In genomic region chr4:155130616-155131015, GRCm38 (mm10) we compare ENCODE assay signal across 9 mouse cellular contexts. TPM values are rescaled to one million over a fixed set of nuclear protein-coding genes. Genes with fewer than 3 reads are reported as not detected.
DNase-seq lines count a peak whose midpoint lies in the region; ATAC-seq and TF ChIP-seq lines count a peak whose summit lies in the region.
"Had no signal": no experiment of that assay in that cellular context is flagged by ENCODE, and none has a peak within 500 bp of the region (broad histone marks: within the 10 kb centered on the region; RNA-seq: fewer than 3 reads in every experiment).

No protein-coding gene starts in this region.

- peak overlapping the region; percentile 90 for H3K27ac ChIP-seq in heart, embryonic 10.5 days
- peak overlapping the region; percentile 75; the same call in 1 of the 2 replicates for H3K27ac ChIP-seq in lung, postnatal 0 days (ENCODE audit: low read length)
- peak overlapping the region; percentile 70; the same call in 1 of the 2 replicates for H3K27ac ChIP-seq in hindbrain, embryonic 16.5 days (ENCODE audit: low read depth, low read length)
- H3K27ac ChIP-seq in stomach, postnatal 0 days (replicated peaks): peak overlapping the region; percentile 85

- H3K4me3 ChIP-seq in heart, embryonic 10.5 days: no peak overlapping the region
- H3K4me3 ChIP-seq in lung, postnatal 0 days (ENCODE audit: low read depth, low read length): no peak overlapping the region
- H3K4me3 ChIP-seq in hindbrain, embryonic 16.5 days (ENCODE audit: low read length): no peak overlapping the region
- no peak overlapping the region for H3K4me3 ChIP-seq in stomach, postnatal 0 days (ENCODE audit: low read depth, low read length)

- no peak overlapping the region for H3K4me2 ChIP-seq in lung, postnatal 0 days (replicated peaks; ENCODE audit: low read depth, low read length)
- no peak overlapping the region for H3K4me2 ChIP-seq in hindbrain, embryonic 16.5 days (ENCODE audit: low read length)
- H3K4me2 ChIP-seq in stomach, postnatal 0 days (replicated peaks; ENCODE audit: low read depth): no peak overlapping the region

- no peaks in the 10 kb centered on the region for H3K36me3 ChIP-seq in heart, embryonic 10.5 days
- H3K36me3 ChIP-seq in lung, postnatal 0 days (ENCODE audit: insufficient read depth, low read length): no peaks in the 10 kb centered on the region
- H3K36me3 ChIP-seq in hindbrain, embryonic 16.5 days (ENCODE audit: control insufficient read depth, insufficient read depth, low read length): no peaks in the 10 kb centered on the region
- H3K36me3 ChIP-seq in stomach, postnatal 0 days (ENCODE audit: control insufficient read depth, insufficient read depth, low read length): no peaks in the 10 kb centered on the region

- peaks cover 92% of the 10 kb centered on the region for H3K4me1 ChIP-seq in heart, embryonic 10.5 days
- peaks cover 5% of the 10 kb centered on the region for H3K4me1 ChIP-seq in lung, postnatal 0 days (ENCODE audit: insufficient read depth, low read depth, low read length)
- H3K4me1 ChIP-seq in hindbrain, embryonic 16.5 days (ENCODE audit: control insufficient read depth, insufficient read depth, low read depth, low read length): peaks cover 29% of the 10 kb centered on the region
- 0 out of 2 replicates have a peak, but pooled peaks cover 9% of the 10 kb centered on the region for H3K4me1 ChIP-seq in stomach, postnatal 0 days (replicated peaks; ENCODE audit: control insufficient read depth, insufficient read depth)

- TF ChIP-seq CTCF in lung, postnatal 0 days (IDR thresholded peaks at IDR 0.05): no peak
- TF ChIP-seq CTCF in stomach, postnatal 0 days (IDR thresholded peaks at IDR 0.05; ENCODE audit: low read depth): no peak

- H3K27me3 ChIP-seq in heart, embryonic 10.5 days (ENCODE audit: insufficient read depth, poor library complexity, severe bottlenecking): 0 out of 2 replicates have a peak, but pooled peaks cover 3% of the 10 kb centered on the region
- no peaks in the 10 kb centered on the region for H3K27me3 ChIP-seq in lung, postnatal 0 days (replicated peaks; ENCODE audit: insufficient read depth, low read length)
- no peaks in the 10 kb centered on the region for H3K27me3 ChIP-seq in hindbrain, embryonic 16.5 days (replicated peaks; ENCODE audit: control insufficient read depth, insufficient read depth, low read length)
- no peaks in the 10 kb centered on the region for H3K27me3 ChIP-seq in stomach, postnatal 0 days (ENCODE audit: control insufficient read depth, insufficient read depth, low read length)

- DNase-seq in heart, embryonic 10.5 days (ENCODE audit: low spot score): no peak
- DNase-seq in heart, postnatal 25 days (ENCODE audit: low spot score): no peak
- DNase-seq in lung, postnatal 0 days (ENCODE audit: low spot score): no peak
- DNase-seq in lung, postnatal 25 days (ENCODE audit: low spot score): no peak
- DNase-seq in stomach, postnatal 0 days (ENCODE audit: low spot score): no peak
- DNase-seq in retina, embryonic 14.5 days (ENCODE audit: low spot score): no peak
- DNase-seq: thymus, adult 2 months had no signal

- no peak overlapping the region for H3K9ac ChIP-seq in lung, postnatal 0 days (replicated peaks; ENCODE audit: low read depth)
- no peak overlapping the region for H3K9ac ChIP-seq in hindbrain, embryonic 16.5 days (ENCODE audit: low read depth, low read length)
- H3K9ac ChIP-seq in stomach, postnatal 0 days (ENCODE audit: low read length): no peak overlapping the region

- no peaks in the 10 kb centered on the region for H3K9me3 ChIP-seq in heart, embryonic 10.5 days
- no peaks in the 10 kb centered on the region for H3K9me3 ChIP-seq in lung, postnatal 0 days (ENCODE audit: low read length)
- no peaks in the 10 kb centered on the region for H3K9me3 ChIP-seq in hindbrain, embryonic 16.5 days (ENCODE audit: control insufficient read depth, low read length)
- no peaks in the 10 kb centered on the region for H3K9me3 ChIP-seq in stomach, postnatal 0 days (ENCODE audit: control insufficient read depth, low read length)

- no peak for TF ChIP-seq EP300 in lung, postnatal 0 days (IDR thresholded peaks at IDR 0.05)
- no peak for TF ChIP-seq EP300 in stomach, postnatal 0 days (optimal IDR thresholded peaks at IDR 0.05)

- ATAC-seq in lung, postnatal 0 days: no peak
- ATAC-seq in hindbrain, embryonic 16.5 days: no peak
- ATAC-seq in stomach, postnatal 0 days (ENCODE audit: low FRiP score, low TSS enrichment): no peak
- ATAC-seq: activated CD4-positive, CD25-positive, alpha-beta regulatory T cell, adult 4 months had no signal

- intact Hi-C loops in heart, postnatal 25 days (cut with DNase I): no loop called here

- 59% methylated on average over 7 of the region's 7 CpGs for WGBS in heart, embryonic 10.5 days
- 53% methylated on average over 7 of the region's 7 CpGs for WGBS in lung, postnatal 0 days
- WGBS in hindbrain, embryonic 16.5 days: 72% methylated on average over 7 of the region's 7 CpGs
- WGBS in stomach, postnatal 0 days: 55% methylated on average over 7 of the region's 7 CpGs

RNA-seq across cellular contexts. Expression of gene Morn1, which starts 44.2 kb away (rescaled TPM):
- 3.6 and 4.6 TPM in 2 replicates for polyA plus RNA-seq in heart, embryonic 10.5 days (2016; fragmentation: Nextera tagmentation; extraction: Ambion mirVana)
- 1 to 10 TPM; 1.1 to 1.3 TPM for total RNA-seq in heart, postnatal 25 days (2021)
- 6.2 and 9.4 TPM in 2 replicates for polyA plus RNA-seq in lung, postnatal 0 days (2015; fragmentation: Nextera tagmentation; extraction: Ambion mirVana)
- 7.5 and 9.5 TPM in 2 replicates for polyA plus RNA-seq in hindbrain, embryonic 16.5 days (2015; fragmentation: Nextera tagmentation; extraction: Ambion mirVana)
- polyA plus RNA-seq in stomach, postnatal 0 days (2015; fragmentation: Nextera tagmentation; extraction: Ambion mirVana): 3.2 and 3.6 TPM in 2 replicates

RNA-seq across cellular contexts. Expression of gene Rer1, which starts 44.4 kb away (rescaled TPM):
- polyA plus RNA-seq in heart, embryonic 10.5 days (2016; fragmentation: Nextera tagmentation; extraction: Ambion mirVana): 144 and 165 TPM in 2 replicates
- total RNA-seq in heart, postnatal 25 days (2021): 10 to 100 TPM; 66.1 to 68.7 TPM
- polyA plus RNA-seq in lung, postnatal 0 days (2015; fragmentation: Nextera tagmentation; extraction: Ambion mirVana): 156 and 157 TPM in 2 replicates
- 125 and 131 TPM in 2 replicates for polyA plus RNA-seq in hindbrain, embryonic 16.5 days (2015; fragmentation: Nextera tagmentation; extraction: Ambion mirVana)
- 182 and 185 TPM in 2 replicates for polyA plus RNA-seq in stomach, postnatal 0 days (2015; fragmentation: Nextera tagmentation; extraction: Ambion mirVana)
